Mouse (Mus musculus): ENCODE data around the gene Ebf3. TPM values are rescaled to one million over a fixed set of nuclear protein-coding genes. Genes with fewer than 3 reads are reported as not detected.

The Ebf3 gene
- polyA plus RNA-seq, 1 experiment from 2014 or later: not detected

GRCm38 (mm10) chr7:137318924-137319885 is 5.0 kb upstream of the Ebf3 start:
- H3K9me3 ChIP-seq (replicated peaks; ENCODE audit: control insufficient read depth, low read length): no peaks in the 10 kb centered on the region
- peaks cover 100% of the 10 kb centered on the region for H3K27me3 ChIP-seq (ENCODE audit: control insufficient read depth, insufficient read depth, low read depth, low read length)
- H3K36me3 ChIP-seq (ENCODE audit: control insufficient read depth, insufficient read depth): no peaks in the 10 kb centered on the region
- H3K9ac ChIP-seq (ENCODE audit: low read depth, low read length): no peak overlapping the region
- WGBS (ENCODE audit: insufficient replicate concordance): 1% methylated on average over 48 of the region's 48 CpGs
- H3K27ac ChIP-seq (ENCODE audit: low read length): no peak overlapping the region
- H3K4me1 ChIP-seq (ENCODE audit: control insufficient read depth, low read depth, low read length): no peaks in the 10 kb centered on the region; the same call in 1 of the 2 replicates
- H3K4me3 ChIP-seq (ENCODE audit: low read depth, low read length): no peak overlapping the region
- no peak for ATAC-seq (ENCODE audit: low read depth)
- H3K4me2 ChIP-seq (ENCODE audit: low read depth, low read length): no peak overlapping the region

GRCm38 (mm10) chr7:137318383-137318775 is 4.1 kb upstream of the Ebf3 start:
- ATAC-seq (ENCODE audit: low read depth): no peak
- Histone ChIP-seq H3K27ac (ENCODE audit: low read length) (no peak overlapping the region), H3K4me2 (ENCODE audit: low read depth, low read length) (no peak overlapping the region), H3K4me3 (ENCODE audit: low read depth, low read length) (no peak overlapping the region), H3K9ac (ENCODE audit: low read depth, low read length) (no peak overlapping the region), H3K36me3 (ENCODE audit: control insufficient read depth, insufficient read depth) (no peaks in the 10 kb centered on the region), H3K27me3 (ENCODE audit: control insufficient read depth, insufficient read depth, low read depth, low read length) (peaks cover 100% of the 10 kb centered on the region), H3K4me1 (ENCODE audit: control insufficient read depth, low read depth, low read length) (no peaks in the 10 kb centered on the region; the same call in 1 of the 2 replicates), H3K9me3 (replicated peaks; ENCODE audit: control insufficient read depth, low read length) (no peaks in the 10 kb centered on the region)
- WGBS (ENCODE audit: insufficient replicate concordance): 6% methylated on average over 9 of the region's 9 CpGs

DNA sequence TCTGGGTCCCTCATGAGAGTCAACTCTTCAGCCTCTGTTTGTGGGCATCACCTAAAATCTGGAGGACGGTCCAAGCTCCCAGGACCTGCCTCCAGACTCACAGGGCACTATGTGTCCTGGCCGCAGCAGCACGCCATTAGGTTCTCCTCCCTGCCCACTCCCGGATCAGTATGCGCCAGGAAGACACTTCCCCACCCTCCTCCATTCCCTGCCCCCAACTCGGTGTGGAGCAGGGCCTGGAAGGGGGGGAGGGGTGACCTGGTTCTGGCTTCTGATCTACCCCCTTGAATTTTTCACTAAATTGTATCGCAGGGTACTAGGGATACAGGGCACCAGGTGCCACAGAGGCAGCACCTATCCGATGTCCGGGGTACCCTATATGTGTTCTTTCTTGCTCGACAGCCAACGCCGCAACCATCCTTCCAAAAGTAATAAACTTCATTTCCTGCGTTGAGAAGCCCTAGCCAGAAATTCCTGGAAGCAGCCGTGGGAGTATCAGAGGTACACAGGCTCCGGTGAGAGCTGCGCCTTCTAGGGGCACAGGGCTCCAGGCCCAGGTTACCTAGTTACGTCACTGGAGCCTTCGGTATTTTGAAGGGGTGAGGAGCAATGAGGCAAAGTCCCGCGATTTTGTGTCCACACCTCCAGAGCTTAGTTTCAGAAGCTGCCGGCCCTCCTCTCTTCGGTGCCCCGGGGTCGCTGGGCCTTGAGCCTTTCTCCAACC is 3.6 kb upstream of the Ebf3 start:
- Histone ChIP-seq H3K27ac (ENCODE audit: low read length) (no peak overlapping the region), H3K9me3 (replicated peaks; ENCODE audit: control insufficient read depth, low read length) (no peaks in the 10 kb centered on the region), H3K4me3 (ENCODE audit: low read depth, low read length) (no peak overlapping the region), H3K9ac (ENCODE audit: low read depth, low read length) (no peak overlapping the region), H3K36me3 (ENCODE audit: control insufficient read depth, insufficient read depth) (no peaks in the 10 kb centered on the region), H3K27me3 (ENCODE audit: control insufficient read depth, insufficient read depth, low read depth, low read length) (peaks cover 100% of the 10 kb centered on the region), H3K4me1 (ENCODE audit: control insufficient read depth, low read depth, low read length) (no peaks in the 10 kb centered on the region; the same call in 1 of the 2 replicates), H3K4me2 (ENCODE audit: low read depth, low read length) (no peak overlapping the region)
- ATAC-seq (ENCODE audit: low read depth): no peak
- WGBS (ENCODE audit: insufficient replicate concordance): 4% methylated on average over 24 of the region's 24 CpGs

GRCm38 (mm10) chr7:137316926-137317658 is 2.8 kb upstream of the Ebf3 start:
- Histone ChIP-seq H3K9ac (ENCODE audit: low read depth, low read length) (no peak overlapping the region), H3K9me3 (replicated peaks; ENCODE audit: control insufficient read depth, low read length) (no peaks in the 10 kb centered on the region), H3K4me3 (ENCODE audit: low read depth, low read length) (no peak overlapping the region), H3K4me1 (ENCODE audit: control insufficient read depth, low read depth, low read length) (no peaks in the 10 kb centered on the region; the same call in 1 of the 2 replicates), H3K27ac (ENCODE audit: low read length) (no peak overlapping the region), H3K36me3 (ENCODE audit: control insufficient read depth, insufficient read depth) (no peaks in the 10 kb centered on the region), H3K27me3 (ENCODE audit: control insufficient read depth, insufficient read depth, low read depth, low read length) (peaks cover 100% of the 10 kb centered on the region), H3K4me2 (ENCODE audit: low read depth, low read length) (no peak overlapping the region)
- WGBS (ENCODE audit: insufficient replicate concordance): 1% methylated on average over 39 of the region's 39 CpGs
- ATAC-seq (ENCODE audit: low read depth): no peak

GRCm38 (mm10) chr7:137316181-137316925 is 2.1 kb upstream of the Ebf3 start:
- ATAC-seq (ENCODE audit: low read depth): no peak
- H3K27me3 ChIP-seq (ENCODE audit: control insufficient read depth, insufficient read depth, low read depth, low read length): peaks cover 100% of the 10 kb centered on the region

DNA sequence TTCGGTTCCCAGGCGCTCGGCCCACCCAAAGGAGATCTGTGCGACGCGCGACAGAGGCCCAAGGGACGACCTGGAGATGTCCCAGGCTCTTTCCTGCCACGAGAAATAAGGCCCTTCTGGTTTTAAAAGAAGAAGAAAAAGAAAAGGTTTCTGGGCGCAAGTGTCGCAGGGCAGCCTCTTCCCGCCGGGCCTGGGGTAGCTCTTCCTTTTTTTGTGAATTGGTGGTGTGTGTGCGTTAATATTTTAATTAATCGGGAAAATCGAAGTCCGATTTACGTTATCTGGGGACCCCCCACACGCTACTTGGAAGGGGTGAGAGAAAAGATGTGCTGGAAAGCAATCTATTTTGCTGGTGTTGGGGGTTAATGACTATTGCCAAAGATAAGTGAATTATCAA is 1.3 kb upstream of the Ebf3 start:
- H3K4me2 ChIP-seq (ENCODE audit: low read depth, low read length): no peak overlapping the region

More at GRCm38 (mm10) chr7:137316181-137316925, 2.1 kb upstream of the Ebf3 start:
- H3K4me2 ChIP-seq (ENCODE audit: low read depth, low read length): no peak overlapping the region
- no peak overlapping the region for H3K27ac ChIP-seq (ENCODE audit: low read length)
- H3K4me1 ChIP-seq (ENCODE audit: control insufficient read depth, low read depth, low read length): no peaks in the 10 kb centered on the region; the same call in 1 of the 2 replicates
- WGBS (ENCODE audit: insufficient replicate concordance): 3% methylated on average over 20 of the region's 20 CpGs
- no peaks in the 10 kb centered on the region for H3K9me3 ChIP-seq (replicated peaks; ENCODE audit: control insufficient read depth, low read length)
- no peaks in the 10 kb centered on the region for H3K36me3 ChIP-seq (ENCODE audit: control insufficient read depth, insufficient read depth)
- no peak overlapping the region for H3K9ac ChIP-seq (ENCODE audit: low read depth, low read length)
- no peak overlapping the region for H3K4me3 ChIP-seq (ENCODE audit: low read depth, low read length)

GRCm38 (mm10) chr7:137314710-137315543 is 682 bp upstream of the Ebf3 start:
- Histone ChIP-seq H3K36me3 (ENCODE audit: control insufficient read depth, insufficient read depth) (no peaks in the 10 kb centered on the region), H3K4me2 (ENCODE audit: low read depth, low read length) (peak overlapping the region; percentile 72), H3K9me3 (replicated peaks; ENCODE audit: control insufficient read depth, low read length) (no peaks in the 10 kb centered on the region), H3K4me3 (ENCODE audit: low read depth, low read length) (peak overlapping the region; percentile 52), H3K27me3 (ENCODE audit: control insufficient read depth, insufficient read depth, low read depth, low read length) (peaks cover 100% of the 10 kb centered on the region), H3K9ac (ENCODE audit: low read depth, low read length) (no peak overlapping the region), H3K27ac (ENCODE audit: low read length) (no peak overlapping the region), H3K4me1 (ENCODE audit: control insufficient read depth, low read depth, low read length) (peaks cover under 1% of the 10 kb centered on the region; the same call in 1 of the 2 replicates)
- no peak for ATAC-seq (ENCODE audit: low read depth)
- 2% methylated on average over 48 of the region's 48 CpGs for WGBS (ENCODE audit: insufficient replicate concordance)

More for the DNA sequence above, 1.3 kb upstream of the Ebf3 start:
- Histone ChIP-seq H3K27me3 (ENCODE audit: control insufficient read depth, insufficient read depth, low read depth, low read length) (peaks cover 100% of the 10 kb centered on the region), H3K27ac (ENCODE audit: low read length) (no peak overlapping the region), H3K9ac (ENCODE audit: low read depth, low read length) (no peak overlapping the region), H3K4me3 (ENCODE audit: low read depth, low read length) (no peak overlapping the region), H3K9me3 (replicated peaks; ENCODE audit: control insufficient read depth, low read length) (no peaks in the 10 kb centered on the region), H3K4me1 (ENCODE audit: control insufficient read depth, low read depth, low read length) (no peaks in the 10 kb centered on the region; the same call in 1 of the 2 replicates), H3K36me3 (ENCODE audit: control insufficient read depth, insufficient read depth) (no peaks in the 10 kb centered on the region)
- 4% methylated on average over 19 of the region's 19 CpGs for WGBS (ENCODE audit: insufficient replicate concordance)
- no peak for ATAC-seq (ENCODE audit: low read depth)
